Mouse (Mus musculus): ENCODE measurements around the gene Zrsr1.

DNA sequence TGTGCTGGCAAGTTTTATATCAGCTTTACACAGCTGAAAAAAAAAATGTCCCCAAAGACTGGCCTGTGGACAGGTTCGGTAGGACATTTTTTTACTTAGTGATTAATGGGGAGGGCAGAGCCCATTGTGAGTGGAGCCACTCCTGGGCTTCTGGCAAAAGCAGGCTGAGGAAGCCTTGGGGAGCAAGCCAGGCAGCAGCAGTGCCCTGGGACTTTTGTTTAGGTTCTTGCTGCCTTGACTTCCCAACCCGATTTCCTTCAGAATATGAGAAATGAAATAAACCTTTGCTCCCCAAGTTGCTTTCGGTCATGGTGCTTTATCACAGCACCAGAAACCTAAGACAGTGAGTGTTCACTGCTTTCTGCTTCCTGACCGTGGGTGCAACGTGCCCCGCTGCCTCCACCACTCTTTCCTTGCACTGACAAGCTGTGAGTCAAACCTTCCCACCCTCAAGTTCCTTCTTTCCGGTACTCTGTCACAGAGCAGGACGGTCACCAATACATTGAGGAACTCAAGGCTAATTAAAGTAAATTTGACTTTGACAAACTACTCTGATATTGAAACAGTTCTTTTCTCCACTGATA, 43.1 kb upstream of the Zrsr1 start:
- TF ChIP-seq CEBPB (IDR thresholded peaks at IDR 0.05; ENCODE audit: insufficient read depth, poor library complexity, severe bottlenecking) (no peak), E2F4 (IDR thresholded peaks at IDR 0.05; ENCODE audit: insufficient read depth) (no peak), POLR2A (IDR thresholded peaks at IDR 0.05; ENCODE audit: insufficient read length, low read depth) (no peak)
